Mouse (Mus musculus) testis, adult 2 months (tissue): Measurements from ENCODE around the gene Nfic.

Source experiments
- CTCF ChIP-seq: fragments of 200-500 bp; IDR thresholded peaks from 2 replicates; pipeline ENCODE4 v1.5.1; 2012; ENCODE audit warnings: low read depth, mild to moderate bottlenecking, inconsistent platforms, low read length, moderate library complexity; ENCODE audit not compliant: control insufficient read depth, insufficient read depth, insufficient replicate concordance
- POLR2A ChIP-seq: fragments of 200-500 bp; IDR thresholded peaks from 2 replicates; pipeline ENCODE4 v1.6.1; 2012; ENCODE audit warnings: low read depth, mild to moderate bottlenecking, inconsistent platforms, low read length, moderate library complexity; ENCODE audit not compliant: control insufficient read depth

DNA sequence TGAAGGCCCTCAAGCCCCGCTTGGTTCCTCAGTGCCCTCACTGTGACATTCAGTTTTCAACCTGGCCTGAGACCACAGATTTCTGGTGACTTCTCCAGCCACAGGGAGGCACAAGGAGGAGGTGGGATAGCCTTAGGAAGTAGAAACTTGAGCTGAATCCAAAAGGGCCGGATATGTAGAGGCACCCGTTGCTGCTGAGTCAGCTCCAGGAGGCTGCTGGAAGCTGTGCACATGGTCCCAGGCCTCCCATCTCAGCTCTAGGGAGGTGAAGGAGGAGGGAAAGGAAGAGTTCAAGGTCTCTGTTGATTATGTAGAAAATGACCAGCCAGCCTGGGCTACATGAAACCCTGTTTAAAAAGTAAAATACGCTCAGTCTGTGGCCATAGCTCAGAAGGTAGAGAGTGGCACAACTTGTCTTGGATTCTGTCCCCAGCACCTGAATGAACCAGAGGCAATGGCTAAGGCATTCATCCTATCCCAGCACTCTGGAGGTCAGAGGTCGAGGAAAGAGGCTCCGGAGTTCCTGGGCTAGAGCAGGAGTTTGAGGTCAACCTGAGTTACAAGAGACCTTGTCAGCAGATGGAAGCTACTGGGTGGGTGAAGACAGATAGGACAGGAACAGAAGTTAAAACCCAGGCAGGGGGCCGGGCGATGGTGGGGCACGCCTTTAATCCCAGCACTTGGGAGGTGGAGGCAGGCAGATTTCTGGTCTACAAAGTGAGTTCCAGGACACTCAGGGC, 100.5 kb downstream of the Nfic start:
- TF ChIP-seq POLR2A, result no peak
- TF ChIP-seq CTCF, result no peak
